Mouse (Mus musculus) megakaryocyte progenitor cell, adult 5-6 weeks (primary cell): ENCODE measurements around the gene Foxn1. TPM values are rescaled to one million over a fixed set of nuclear protein-coding genes. Genes with fewer than 3 reads are reported as not detected.
A peak's percentile ranks its signal among the peaks of the same experiment; 100 is the strongest.

Experiments used
- ATAC-seq: replicated peaks from 2 replicates; pipeline ENCODE4 v1.8.0; 2016; ENCODE audit warnings: mild to moderate bottlenecking, moderate TSS enrichment, inconsistent platforms; ENCODE audit not compliant: poor library complexity
- total RNA-seq, 2 experiments: library from RNA; stranded (forward) in 1 of 2; stranded (reverse) in 1 of 2; fragments of 157-497, 149-512 nt in 1 of 2; fragments of 200-1000 nt in 1 of 2; gene quantifications; 2 replicates each; pipeline versions ENCODE4 v1.2.3 to v1.2.4; 2015 to 2017

The Foxn1 gene
- total RNA-seq, 2 experiments from 2014 or later = not detected

DNA sequence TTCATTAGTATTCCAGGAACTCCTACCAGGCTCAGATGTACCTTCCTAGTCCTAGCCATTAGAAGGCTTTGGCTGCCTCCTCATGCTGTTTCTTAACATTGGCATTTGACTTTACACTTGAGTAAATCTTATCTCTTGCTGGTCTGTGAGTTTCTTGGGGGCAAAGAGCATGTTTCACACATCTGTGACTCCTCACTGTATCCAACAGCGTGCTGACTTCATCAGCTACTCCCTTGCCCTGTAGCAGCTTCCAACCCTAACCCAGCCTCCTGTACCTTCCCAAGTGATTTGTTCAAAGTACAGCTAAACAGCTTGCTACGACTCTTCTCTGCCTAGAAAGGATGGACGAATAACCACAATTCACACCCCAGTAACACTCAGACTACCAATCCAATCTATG lies 15.1 kb upstream of the Foxn1 start:
- no peak for ATAC-seq

DNA sequence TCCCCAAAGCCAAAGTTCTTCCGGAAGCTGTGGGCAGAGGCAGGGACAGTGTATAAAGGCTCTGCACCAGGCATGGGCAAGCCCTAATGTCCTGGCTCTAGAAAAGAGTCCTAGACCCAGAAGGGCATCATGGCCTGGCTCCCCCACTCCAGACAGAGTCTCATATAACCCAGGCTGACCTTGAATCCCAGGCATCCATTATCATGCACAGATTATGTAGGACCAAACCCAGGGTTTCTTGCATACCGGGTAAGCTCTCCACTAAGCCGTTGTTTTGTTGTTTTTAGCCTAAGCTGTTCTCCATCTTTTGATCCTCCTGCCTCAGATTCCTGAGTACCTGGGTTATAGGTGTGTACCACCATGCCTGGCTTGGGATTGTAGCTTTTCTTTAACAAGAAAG lies 14.6 kb upstream of the Foxn1 start:
- no peak for ATAC-seq

DNA sequence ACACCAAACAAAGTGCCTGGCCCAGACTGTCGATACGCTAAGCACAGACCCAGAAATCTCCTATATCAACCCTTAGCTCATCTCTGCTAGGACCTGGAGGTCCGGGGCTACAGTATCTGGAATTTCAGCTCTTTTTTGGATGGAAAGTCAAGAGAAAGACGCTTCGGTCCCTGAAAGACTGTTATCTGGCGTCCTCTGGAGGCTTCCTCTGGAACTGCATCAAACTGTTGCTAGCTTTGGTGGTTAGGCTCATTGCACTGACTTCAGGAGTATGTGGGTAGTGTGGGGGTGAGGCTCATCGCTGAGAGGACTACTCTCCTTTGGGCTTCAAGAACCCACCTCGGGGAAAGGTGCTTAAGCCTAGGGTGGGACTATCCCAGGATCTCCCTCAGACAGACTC lies 13.3 kb upstream of the Foxn1 start:
- ATAC-seq = peak; percentile 83

DNA sequence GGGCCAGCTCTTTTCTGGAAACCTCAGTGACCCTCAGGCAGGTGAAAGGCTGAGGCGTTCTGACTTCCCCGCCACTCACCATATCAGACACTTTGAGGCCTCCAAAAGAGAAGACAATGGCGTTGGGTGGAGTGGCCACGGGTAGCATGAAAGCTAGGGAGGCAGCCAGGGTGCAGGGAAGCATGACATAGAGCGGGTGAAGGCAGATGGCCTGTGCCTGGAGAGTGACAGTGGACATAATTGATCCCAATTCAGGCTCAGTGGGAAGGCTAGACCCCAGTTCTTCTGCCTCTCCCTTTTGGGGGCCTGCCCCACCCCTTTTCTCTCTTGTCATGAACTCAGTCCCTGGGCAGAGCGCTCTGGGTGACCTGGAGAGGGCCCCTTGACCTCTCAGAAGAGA lies 11.9 kb upstream of the Foxn1 start:
- no peak for ATAC-seq

DNA sequence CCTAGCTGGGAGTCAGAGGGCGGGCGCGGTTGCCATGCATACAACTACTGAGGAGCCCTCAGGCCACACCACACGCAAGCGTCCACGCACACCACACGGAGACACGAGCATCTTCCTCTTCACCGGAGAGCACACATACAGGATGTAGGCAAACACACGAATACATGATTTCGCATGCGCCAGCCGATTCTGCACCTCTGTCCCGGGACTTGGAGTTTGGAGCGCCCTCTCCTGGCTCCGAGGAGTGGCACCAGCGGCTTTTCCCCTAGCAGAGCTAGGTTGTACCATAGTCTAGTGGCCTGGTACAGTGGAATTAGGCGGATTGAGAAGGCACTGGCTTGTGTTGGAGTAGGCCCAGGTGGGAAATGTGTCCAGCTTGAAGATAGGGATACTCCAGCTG lies 11.0 kb upstream of the Foxn1 start:
- peak; percentile 75 for ATAC-seq

DNA sequence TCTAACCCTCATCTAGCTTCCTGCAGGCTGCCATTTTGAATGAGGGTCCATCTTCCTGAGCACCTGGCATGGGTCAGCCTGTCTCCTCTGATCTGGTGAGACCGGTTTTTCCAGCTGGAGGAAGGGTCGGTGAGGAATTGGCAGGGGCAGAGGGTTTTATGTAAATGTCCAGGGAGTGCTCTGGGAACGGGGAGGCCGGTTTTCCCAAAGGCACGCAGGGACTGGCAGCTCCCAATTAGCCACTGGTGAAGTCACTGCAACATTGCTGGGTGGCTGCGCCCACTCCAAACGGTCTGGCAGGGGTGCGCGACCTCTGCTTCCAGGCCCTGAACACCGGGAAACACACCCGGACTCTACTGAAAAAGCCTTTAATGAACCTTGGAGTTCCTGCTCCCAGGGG lies 10.6 kb upstream of the Foxn1 start:
- ATAC-seq = no peak

DNA sequence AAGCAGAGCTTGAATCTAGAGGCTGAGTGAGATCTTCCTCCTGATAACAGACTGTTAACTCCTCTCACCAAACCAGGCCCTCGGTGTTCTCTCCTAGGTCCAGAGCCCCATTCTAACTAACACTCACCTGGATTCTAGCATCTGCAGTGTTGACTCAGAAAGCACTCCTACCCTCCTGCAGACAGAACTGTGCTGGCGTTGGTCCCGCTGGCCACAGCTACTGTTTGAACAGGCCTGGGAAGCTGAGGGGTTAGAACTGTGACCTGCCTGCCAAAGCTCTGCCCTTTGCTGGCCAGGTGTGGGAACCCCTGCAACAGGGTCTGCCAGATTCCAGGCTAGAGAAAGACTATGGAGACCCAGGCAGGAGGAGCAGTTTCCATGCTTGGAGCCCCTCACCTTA lies 6.4 kb upstream of the Foxn1 start:
- no peak for ATAC-seq

DNA sequence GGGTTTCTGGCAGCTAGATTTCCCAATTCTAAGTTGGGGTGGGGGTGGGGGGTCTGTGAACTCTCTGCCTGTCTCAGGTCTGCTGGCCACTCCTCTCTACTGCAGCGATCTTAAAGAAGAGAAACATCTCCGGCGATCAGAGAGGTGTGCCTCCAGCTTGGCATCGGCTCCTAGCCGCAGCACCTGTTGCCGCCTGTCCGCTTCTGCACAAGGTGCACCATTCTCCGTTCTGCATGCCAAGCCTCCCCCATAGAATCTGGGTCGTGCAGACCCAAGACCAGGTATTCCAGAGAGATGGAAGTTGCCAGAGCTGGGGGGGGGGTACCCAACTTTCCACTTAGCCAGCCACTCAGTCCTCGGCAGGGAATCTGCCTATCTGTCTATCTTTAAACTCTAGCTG lies 582 bp downstream of the Foxn1 start:
- ATAC-seq = no peak

DNA sequence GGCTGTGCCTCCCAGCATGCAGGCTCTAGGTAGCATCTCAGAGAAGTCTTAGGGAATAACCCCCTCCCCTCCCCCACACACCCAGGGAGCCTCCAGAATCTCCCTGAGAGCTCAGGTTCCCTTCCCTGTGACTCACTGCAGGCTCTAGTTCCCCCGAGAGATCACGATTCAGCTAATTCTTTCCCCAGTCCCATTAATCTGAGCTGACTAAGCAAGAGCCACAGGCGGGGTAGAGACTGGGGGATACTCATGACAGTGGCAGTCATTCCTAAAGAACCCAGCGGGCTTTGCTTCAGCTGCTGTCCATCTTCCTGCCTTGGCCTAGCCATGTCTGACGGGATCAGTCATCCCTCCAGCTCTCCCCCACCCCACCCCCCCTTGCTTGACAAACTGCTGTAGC lies 3.7 kb downstream of the Foxn1 start:
- no peak for ATAC-seq

DNA sequence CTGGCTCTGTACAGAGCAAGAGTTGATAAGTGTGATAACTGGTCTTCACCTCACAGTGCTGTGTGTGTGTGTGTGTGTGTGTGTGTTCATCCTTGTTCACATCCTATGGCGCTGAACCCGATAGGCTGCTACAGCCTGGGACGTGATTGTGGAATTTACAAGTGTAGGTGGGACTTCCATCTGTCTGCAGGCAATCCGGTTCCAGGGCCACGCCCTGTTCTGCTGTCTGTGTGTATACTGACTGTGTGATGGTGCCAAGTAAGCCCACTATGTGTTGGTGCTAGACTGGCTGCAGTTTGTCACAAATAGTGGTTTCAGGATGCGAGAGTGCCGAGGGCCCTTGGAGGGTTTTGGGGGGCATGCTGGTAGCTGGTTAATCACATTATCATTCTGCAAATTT lies 4.1 kb downstream of the Foxn1 start:
- no peak for ATAC-seq

DNA sequence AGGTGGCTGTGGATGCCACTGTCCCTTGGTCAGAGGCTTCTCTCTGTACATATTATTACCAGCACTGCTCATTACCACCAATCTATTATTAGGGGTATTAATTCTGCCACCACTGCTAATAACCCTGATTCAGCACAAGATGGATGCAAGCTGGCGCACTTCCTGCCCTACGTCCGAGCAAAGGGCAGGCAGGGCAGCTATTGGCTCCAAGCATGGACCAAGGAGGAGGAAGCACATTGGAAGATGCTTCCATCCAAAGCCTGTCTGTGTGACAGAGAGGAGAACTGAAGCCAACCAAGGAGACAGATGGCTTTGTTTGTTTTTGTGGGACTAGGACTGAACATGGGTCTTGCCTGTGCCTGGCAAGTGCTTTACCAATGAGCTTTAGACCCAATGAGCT lies 5.4 kb downstream of the Foxn1 start:
- ATAC-seq = no peak

DNA sequence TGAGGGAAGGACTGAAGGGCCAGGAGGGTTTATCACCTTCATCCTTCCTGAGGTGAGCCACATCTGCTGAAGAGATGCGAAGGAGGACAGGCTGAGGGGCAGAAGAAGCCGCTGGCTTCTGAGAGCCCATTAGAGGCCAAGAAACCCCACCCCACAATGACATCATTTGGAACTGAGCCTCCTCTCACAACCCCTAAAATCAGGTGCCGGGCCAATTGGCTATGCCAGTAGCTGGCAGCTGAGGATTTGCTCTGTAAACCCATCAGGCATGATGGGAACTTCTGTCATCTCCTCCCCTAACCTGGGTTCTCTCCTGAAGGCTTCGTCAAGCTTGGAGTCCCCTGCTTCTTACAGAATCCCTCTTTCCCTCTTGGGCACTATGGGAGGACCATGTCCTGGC lies 6.0 kb downstream of the Foxn1 start:
- ATAC-seq = no peak

DNA sequence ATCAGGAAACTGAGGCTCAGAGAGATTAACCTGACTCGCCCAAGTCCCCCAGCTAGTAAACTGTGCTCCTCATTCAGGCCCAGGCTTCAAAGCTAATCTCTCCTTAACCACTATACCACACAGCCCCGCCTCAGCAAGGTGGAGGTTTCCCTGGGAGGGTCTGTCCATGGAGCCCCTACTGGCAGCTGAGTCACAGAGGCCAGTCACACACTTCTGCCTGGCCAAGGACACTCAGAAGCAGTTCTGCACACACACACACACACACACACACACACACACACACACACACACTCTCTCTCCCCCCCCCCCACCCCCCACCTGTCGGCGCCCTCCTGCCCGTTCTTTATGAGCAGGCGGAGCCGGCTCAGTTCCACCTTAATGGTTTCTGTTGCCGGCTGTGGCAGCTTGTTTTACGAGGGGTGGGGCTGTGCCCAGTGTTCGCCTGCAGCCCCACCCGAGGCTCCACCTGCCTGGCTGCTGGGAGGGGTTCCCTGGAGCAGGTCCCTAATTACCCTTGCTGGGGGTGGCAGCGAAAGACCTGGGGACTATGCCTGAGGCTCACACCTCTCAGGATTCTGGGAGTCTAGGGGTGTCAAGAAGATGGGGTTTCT lies 8.7 kb downstream of the Foxn1 start:
- ATAC-seq = no peak

DNA sequence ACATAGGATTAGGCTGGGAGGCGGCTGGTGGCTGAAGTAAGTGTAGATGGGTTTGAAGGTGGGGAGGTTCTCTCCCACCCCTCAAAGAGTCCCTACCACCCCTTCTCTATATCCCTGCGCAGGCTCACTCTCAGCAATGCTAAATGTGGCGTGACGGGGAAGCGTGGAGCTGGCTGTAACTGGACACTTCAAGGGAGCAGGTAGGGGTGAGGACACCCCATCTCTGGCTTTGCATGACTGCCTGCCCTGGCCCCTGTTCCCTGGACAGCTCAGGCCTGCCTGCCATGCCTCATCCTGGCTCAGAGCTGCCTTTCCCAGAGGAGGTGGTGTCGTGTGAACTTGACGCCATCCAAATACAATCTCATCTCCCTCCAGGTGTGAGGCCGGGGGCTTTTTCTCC lies 12.2 kb downstream of the Foxn1 start:
- no peak for ATAC-seq

DNA sequence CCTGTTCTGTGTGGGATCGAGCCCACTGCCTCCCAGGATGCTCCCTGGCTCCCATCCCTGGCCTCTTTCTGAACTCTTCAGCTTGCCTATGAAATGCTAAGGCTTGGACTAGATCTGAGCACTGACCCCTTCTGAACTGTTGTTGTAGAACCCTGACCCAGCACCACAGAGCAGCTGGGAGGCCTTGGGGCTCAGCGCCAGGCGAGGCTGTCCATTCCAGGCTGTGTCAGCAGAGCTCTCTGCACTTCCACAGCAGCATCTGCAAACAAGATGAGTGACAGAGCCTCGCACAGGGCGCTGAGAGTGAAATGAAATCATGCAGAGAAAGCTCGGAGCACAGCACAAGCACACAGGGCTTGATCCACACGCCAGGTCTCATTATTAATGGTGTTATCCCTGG lies 13.7 kb downstream of the Foxn1 start:
- ATAC-seq = no peak

DNA sequence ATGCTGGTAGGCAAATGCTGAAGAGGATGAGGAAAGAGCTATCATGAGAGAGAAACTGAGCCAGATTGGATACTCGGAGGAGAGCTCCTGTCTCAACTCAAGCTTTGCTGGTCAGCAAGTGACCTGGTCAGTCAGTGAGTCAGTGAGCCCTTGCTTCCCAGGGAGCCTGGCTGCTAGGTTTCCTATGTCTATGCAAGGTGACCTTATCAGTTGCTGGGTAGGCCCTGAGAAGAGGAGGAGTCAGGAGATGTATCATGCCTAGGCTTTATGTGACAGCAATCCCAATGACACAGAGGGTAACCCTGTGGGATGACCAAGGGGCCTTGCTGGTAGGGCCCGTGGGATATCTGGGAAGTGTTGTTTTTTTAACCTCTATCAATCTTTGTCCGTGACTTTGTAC lies 14.2 kb downstream of the Foxn1 start:
- no peak for ATAC-seq

DNA sequence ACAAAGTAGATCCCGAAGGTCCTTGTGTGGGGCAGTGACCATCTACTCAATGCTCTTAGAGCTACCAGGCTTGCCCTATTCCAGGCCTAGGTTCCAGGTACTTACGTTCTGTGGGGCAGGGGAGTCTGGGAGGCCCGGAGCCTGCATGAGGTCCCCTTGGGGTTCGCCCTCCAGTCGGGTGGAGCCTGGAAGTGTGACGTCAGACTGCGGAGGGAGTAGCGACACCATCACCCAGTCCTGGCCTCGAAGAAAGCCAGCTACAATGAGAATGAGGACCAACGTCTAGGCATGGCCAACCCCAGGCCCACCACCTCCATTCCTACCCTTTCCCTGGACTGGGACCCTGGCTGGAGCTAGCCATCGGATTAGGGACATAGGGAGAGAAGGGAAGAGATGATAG lies 14.6 kb downstream of the Foxn1 start:
- no peak for ATAC-seq

DNA sequence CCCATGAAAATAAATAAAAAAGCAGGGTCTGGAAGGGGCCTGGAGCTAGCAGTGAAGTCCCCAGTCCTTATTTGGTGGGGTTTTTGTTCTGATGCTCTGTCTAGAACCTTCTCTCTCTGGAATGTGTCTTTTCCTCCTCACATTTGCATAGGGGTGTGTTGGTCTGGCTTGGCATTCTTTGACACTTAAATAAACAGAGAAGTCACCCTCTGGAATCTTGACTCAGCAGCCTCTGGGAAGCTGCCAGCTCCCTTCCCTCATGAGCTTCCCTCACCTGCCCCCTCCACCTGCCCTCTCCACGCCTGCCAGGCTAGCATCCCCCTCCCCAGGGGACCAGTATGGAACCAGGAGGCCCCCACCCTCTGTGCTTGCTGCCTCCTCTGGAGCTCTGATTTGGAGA lies 16.0 kb downstream of the Foxn1 start:
- ATAC-seq = no peak

DNA sequence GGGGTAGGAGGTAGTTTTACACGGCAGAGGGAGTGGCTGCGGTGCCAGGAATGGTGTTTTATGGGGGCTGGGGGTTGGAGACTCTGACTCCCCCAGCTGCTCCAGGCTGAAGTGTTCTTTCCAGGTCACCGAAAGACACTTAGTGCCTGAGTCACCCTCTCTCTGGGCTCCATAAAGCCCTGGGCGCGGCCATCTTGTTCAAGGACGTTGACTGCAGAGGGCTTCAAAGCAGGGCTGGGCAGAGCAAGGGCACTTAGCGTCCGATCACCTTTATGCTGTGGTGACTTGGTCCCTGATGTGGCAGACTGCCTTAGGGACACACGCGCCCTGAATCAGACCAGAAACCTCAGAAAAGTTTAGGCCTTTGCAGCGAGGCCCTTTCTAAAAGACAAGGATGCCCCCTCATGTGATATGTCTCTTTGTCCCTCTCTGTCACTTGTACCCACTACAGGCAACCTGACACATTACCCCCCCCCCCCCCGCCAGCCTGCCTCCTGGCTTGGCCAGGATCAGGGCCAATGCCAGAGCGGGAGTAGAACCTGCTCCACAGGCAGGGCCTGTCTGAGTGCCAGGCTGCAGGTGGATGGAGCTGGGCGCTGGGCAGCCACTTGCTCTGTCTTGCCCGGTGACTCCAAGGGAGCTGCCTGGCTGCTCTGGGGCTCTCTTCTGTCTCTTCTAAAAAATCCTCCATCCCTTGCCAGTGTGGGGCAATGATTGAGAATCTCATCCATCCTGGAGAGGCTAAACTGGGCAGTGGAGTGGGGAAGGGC lies 18.7 kb downstream of the Foxn1 start:
- no peak for ATAC-seq

DNA sequence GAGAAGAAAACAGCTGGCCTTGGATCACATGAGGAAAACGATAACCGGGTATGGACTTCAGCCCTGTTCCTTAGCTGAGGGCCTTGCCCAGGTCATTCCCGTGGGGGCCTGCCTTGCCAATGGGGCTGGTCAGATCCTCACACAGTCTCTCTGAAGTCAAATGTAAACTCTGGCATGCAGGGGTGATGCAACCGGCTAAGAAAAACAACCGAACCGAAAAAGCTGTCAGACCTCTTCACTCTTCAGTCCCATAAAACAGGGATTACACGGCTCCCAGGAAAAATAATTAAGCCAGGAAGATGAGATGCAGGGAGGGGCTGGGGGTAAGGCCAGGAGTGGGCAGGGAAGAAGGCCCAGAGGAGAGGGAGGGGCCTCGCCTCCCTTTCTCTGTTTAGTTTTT lies 22.3 kb downstream of the Foxn1 start:
- no peak for ATAC-seq

DNA sequence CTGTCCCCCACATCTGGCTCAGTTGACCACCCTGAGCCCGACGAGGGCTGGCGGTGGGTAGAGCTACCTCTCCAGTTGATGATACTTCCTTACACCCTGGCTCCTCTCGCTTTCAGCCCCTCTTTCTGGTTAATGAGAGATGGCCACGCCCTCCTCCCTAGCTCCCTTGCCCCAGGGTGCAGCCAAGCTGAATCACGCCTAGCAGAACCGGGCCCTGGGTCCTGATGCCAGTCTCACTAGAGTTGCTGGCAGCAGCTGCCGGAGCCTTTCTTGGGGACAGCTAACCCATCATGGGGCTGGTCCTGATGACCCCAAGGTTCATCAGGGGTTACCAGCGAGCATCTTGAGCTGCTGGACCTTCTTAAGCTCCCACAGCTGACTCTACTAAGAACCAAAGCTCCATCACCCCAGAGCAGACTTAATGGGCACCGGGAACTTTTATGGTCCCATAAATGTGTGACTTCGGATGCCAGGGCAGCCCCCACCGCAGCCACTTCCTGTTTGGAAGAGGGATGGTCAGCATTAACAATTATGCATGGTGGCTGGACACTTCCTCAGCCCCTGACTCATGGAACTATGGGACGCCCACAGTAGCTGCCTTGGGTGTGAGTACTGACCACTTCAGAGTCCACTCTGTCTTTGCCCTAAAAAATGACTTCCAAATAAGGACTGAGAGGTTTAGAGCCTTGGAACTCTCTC lies 22.9 kb downstream of the Foxn1 start:
- ATAC-seq = no peak

DNA sequence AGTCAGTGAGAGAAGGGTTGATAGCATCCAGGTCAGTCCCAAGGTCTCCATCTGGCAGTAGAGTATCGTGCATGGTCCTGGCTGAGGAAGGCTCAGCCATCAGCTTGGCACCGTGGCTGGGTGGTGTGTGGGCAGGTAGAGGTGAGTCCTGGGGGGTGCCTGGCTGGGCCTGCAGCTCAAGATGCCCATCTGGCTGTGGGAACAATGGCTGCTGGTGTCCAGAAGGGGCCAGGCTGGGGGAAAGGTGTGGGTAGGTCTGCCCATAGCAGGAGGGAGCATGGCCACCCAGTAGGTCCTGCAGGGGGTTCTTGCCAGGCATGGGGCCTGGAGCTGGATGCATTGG lies 25.6 kb downstream of the Foxn1 start:
- ATAC-seq = no peak
